Mouse (Mus musculus) fat pad, adult 2 months (tissue): ENCODE measurements around the gene 6720489N17Rik.
"Not testable (repeated sequence)": the region's sequence is repeated elsewhere in the genome, so short reads cannot be mapped to it uniquely, and the experiment has no call there.

Source experiments
- DNase-seq: peaks from one replicate; pipeline ENCODE4 v3.0.0-alpha.2; 2011; ENCODE audit warnings: low read depth, low spot score; ENCODE audit errors: extremely low read depth

The 6720489N17Rik gene

GRCm38 (mm10) chr13:62623577-62624276 lies at the start of gene 6720489N17Rik:
TSS of gene 6720489N17Rik (minus strand) at chr13:62624182.
- DNase-seq, result peak; percentile 0

- no peak for DNase-seq
Observed at GRCm38 (mm10) chr13:62653369-62653743, 29.4 kb upstream of the 6720489N17Rik start.

GRCm38 (mm10) chr13:62652681-62653368 lies 28.8 kb upstream of the 6720489N17Rik start:
- DNase-seq, result peak; percentile 19

GRCm38 (mm10) chr13:62627071-62627470 lies 3.1 kb upstream of the 6720489N17Rik start:
- DNase-seq, result peak; percentile 1

GRCm38 (mm10) chr13:62624277-62624665 lies 289 bp upstream of the 6720489N17Rik start:
- not testable (repeated sequence) for DNase-seq

- DNase-seq, result not testable (repeated sequence)
Observed at GRCm38 (mm10) chr13:62617449-62617848, 6.5 kb downstream of the 6720489N17Rik start.

- not testable (repeated sequence) for DNase-seq
Observed at GRCm38 (mm10) chr13:62571099-62571498, 52.9 kb downstream of the 6720489N17Rik start, which contains the start of gene Zfp934. TSS of gene Zfp934 (minus strand) at chr13:62571199.

GRCm38 (mm10) chr13:62561696-62562095 lies 62.3 kb downstream of the 6720489N17Rik start:
- not testable (repeated sequence) for DNase-seq

GRCm38 (mm10) chr13:62558189-62559110 lies 65.5 kb downstream of the 6720489N17Rik start, which contains the start of gene Zfp935:
TSS of gene Zfp935 (minus strand) at chr13:62558511.
- not testable (repeated sequence) for DNase-seq
